Comparison of ENCODE assay signal across 10 mouse cellular contexts in the genomic region with DNA sequence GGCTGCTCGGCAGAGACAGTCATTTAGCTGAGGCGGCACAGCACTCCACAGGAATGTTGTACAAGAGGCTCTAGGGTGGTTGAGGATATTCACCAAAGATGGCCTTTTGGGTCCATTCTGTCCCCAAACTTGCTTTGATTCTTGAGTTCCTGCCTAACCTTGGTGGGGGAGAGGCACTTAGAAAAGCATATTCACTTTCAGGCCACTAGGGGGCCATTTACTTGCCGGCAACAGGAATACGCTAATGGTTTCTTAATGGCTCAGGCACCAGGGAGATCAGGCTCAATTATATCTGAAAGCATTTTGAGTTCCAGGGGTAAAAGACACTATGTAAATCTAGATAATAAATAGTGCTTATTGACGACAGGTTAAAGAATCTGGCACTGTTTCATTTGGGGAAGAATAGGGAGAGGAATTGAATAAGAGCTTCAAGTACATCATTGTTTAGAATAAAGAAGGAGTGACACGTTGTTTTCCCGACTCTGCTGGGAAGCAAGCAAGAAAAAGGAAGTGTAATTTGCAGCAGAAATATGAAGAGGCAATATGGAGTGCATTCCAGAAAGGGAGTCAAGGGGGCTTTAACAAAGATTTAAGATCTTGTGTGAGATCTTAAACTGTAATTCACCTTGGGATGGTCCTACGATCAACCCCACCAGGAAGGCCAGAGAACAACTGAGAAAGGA. TPM values are rescaled to one million over a fixed set of nuclear protein-coding genes. Genes with fewer than 3 reads are reported as not detected.
DNase-seq lines count a peak whose midpoint lies in the region; ATAC-seq and TF ChIP-seq lines count a peak whose summit lies in the region.
"Had no signal": no experiment of that assay in that cellular context is flagged by ENCODE, and none has a peak within 500 bp of the region (broad histone marks: within the 10 kb centered on the region; RNA-seq: fewer than 3 reads in every experiment).

No protein-coding gene starts in this region.

- intact Hi-C loops in left cerebral cortex, postnatal 4 days (cut with DNase I) = loop anchor here (10.0 kb wide), 1 partner anchor 141 kb away; no protein-coding TSS in a partner anchor

- peak; percentile 87 for TF ChIP-seq CTCF in liver, embryonic 14.5 days (IDR thresholded peaks at IDR 0.05; ENCODE audit: low read depth)
- peak; percentile 83; the same call in 1 of the 2 replicates for TF ChIP-seq CTCF in brain, embryonic 14.5 days (IDR thresholded peaks at IDR 0.05; ENCODE audit: borderline replicate concordance, extremely low read depth, insufficient read depth, insufficient read length)

- no peak for TF ChIP-seq POLR2A in brain, embryonic 14.5 days (IDR thresholded peaks at IDR 0.05; ENCODE audit: borderline replicate concordance, extremely low read depth, insufficient read depth, insufficient read length, poor library complexity, severe bottlenecking)

- no peak overlapping the region for H3K4me2 ChIP-seq in forebrain, embryonic 15.5 days (replicated peaks)
- no peak overlapping the region for H3K4me2 ChIP-seq in liver, embryonic 14.5 days (ENCODE audit: low read depth)
- H3K4me2 ChIP-seq in liver, embryonic 11.5 days = no peak overlapping the region

- DNase-seq in forebrain, embryonic 10.5 days (ENCODE audit: extremely low spot score, low spot score) = no peak
- DNase-seq in liver, embryonic 14.5 days (ENCODE audit: low read depth in 3 of 3, low spot score in 3 of 3) = peak in 2 of 3 experiments; percentile 42 to 55
- DNase-seq in liver, embryonic 11.5 days (ENCODE audit: low spot score) = no peak
- peak; percentile 83 for DNase-seq in brain, embryonic 14.5 days (ENCODE audit: low read depth)
- peak; percentile 39 for DNase-seq in hindlimb bud, embryonic 11.5 days (ENCODE audit: extremely low spot score, low read depth, low spot score)
- peak; percentile 80 for DNase-seq in retina, postnatal 1 day
- DNase-seq in left cerebral cortex, postnatal 4 days = no peak

- peak overlapping the region; percentile 29; the same call in 1 of the 2 replicates for H3K27ac ChIP-seq in forebrain, embryonic 15.5 days (replicated peaks)
- H3K27ac ChIP-seq in forebrain, embryonic 10.5 days = no peak overlapping the region
- no peak overlapping the region for H3K27ac ChIP-seq in liver, embryonic 14.5 days
- no peak overlapping the region for H3K27ac ChIP-seq in liver, embryonic 11.5 days (ENCODE audit: low read depth, low read length)

- no peaks in the 10 kb centered on the region for H3K9me3 ChIP-seq in forebrain, embryonic 15.5 days
- H3K9me3 ChIP-seq in forebrain, embryonic 10.5 days = no peaks in the 10 kb centered on the region
- no peaks in the 10 kb centered on the region for H3K9me3 ChIP-seq in liver, embryonic 14.5 days (ENCODE audit: control insufficient read depth, low read length)
- no peaks in the 10 kb centered on the region for H3K9me3 ChIP-seq in liver, embryonic 11.5 days (ENCODE audit: control insufficient read depth, low read length)

- 23% methylated on average over 8 of the region's 8 CpGs for WGBS in forebrain, embryonic 15.5 days
- 32% methylated on average over 8 of the region's 8 CpGs for WGBS in forebrain, embryonic 10.5 days
- 27% methylated on average over 8 of the region's 8 CpGs for WGBS in liver, embryonic 14.5 days (ENCODE audit: insufficient replicate concordance)
- 27% methylated on average over 8 of the region's 8 CpGs for WGBS in liver, embryonic 11.5 days

- no peaks in the 10 kb centered on the region for H3K36me3 ChIP-seq in forebrain, embryonic 15.5 days
- no peaks in the 10 kb centered on the region for H3K36me3 ChIP-seq in forebrain, embryonic 10.5 days (replicated peaks)
- no peaks in the 10 kb centered on the region for H3K36me3 ChIP-seq in liver, embryonic 14.5 days (replicated peaks; ENCODE audit: control insufficient read depth, insufficient read depth, low read depth)
- H3K36me3 ChIP-seq in liver, embryonic 11.5 days (ENCODE audit: control insufficient read depth, insufficient read depth, low read length) = no peaks in the 10 kb centered on the region

- H3K4me3 ChIP-seq in forebrain, embryonic 15.5 days = no peak overlapping the region
- H3K4me3 ChIP-seq in forebrain, embryonic 10.5 days = no peak overlapping the region
- no peak overlapping the region for H3K4me3 ChIP-seq in liver, embryonic 14.5 days (ENCODE audit: insufficient read depth in 1 of 2, low read depth in 2 of 2, low read length in 2 of 2)
- H3K4me3 ChIP-seq in liver, embryonic 11.5 days (ENCODE audit: low read depth, low read length) = no peak overlapping the region

- no peak overlapping the region for H3K9ac ChIP-seq in forebrain, embryonic 15.5 days (replicated peaks)
- no peak overlapping the region for H3K9ac ChIP-seq in liver, embryonic 14.5 days (replicated peaks)
- H3K9ac ChIP-seq in liver, embryonic 11.5 days (ENCODE audit: low read depth, low read length) = no peak overlapping the region

- ATAC-seq in forebrain, embryonic 15.5 days (replicated peaks) = no peak
- ATAC-seq in liver, embryonic 14.5 days (ENCODE audit: insufficient read depth) = no peak
- ATAC-seq in liver, embryonic 11.5 days (replicated peaks; ENCODE audit: low FRiP score) = no peak

- no peak for TF ChIP-seq EP300 in liver, embryonic 14.5 days (IDR thresholded peaks at IDR 0.05; ENCODE audit: low read depth)

- H3K27me3 ChIP-seq in forebrain, embryonic 15.5 days = no peaks in the 10 kb centered on the region
- peaks cover 52% of the 10 kb centered on the region for H3K27me3 ChIP-seq in forebrain, embryonic 10.5 days (ENCODE audit: poor library complexity, severe bottlenecking)
- peaks cover 8% of the 10 kb centered on the region for H3K27me3 ChIP-seq in liver, embryonic 14.5 days (ENCODE audit: control insufficient read depth, insufficient read depth, low read length)
- H3K27me3 ChIP-seq in liver, embryonic 11.5 days (replicated peaks; ENCODE audit: control insufficient read depth, insufficient read depth, low read length) = no peaks in the 10 kb centered on the region; the same call in none of the 2 replicates

- peaks cover 34% of the 10 kb centered on the region for H3K4me1 ChIP-seq in forebrain, embryonic 15.5 days
- H3K4me1 ChIP-seq in forebrain, embryonic 10.5 days = peaks cover 37% of the 10 kb centered on the region
- peaks cover 12 to 21% of the 10 kb centered on the region in 2 experiments for H3K4me1 ChIP-seq in liver, embryonic 14.5 days (replicated peaks; ENCODE audit: control insufficient read depth in 2 of 2, insufficient read depth in 2 of 2, low read length in 1 of 2)
- H3K4me1 ChIP-seq in liver, embryonic 11.5 days (replicated peaks; ENCODE audit: control insufficient read depth, insufficient read depth, low read length) = peaks cover 21% of the 10 kb centered on the region

RNA-seq across cellular contexts. Expression of a gene that starts 2.2 kb away (rescaled TPM):
- polyA plus RNA-seq in forebrain, embryonic 15.5 days (2015; fragmentation: Nextera tagmentation; extraction: Ambion mirVana) = 25.3 and 27.2 TPM in 2 replicates
- 19.8 and 21.7 TPM in 2 replicates for polyA plus RNA-seq in forebrain, embryonic 10.5 days (2016; fragmentation: Nextera tagmentation; extraction: Ambion mirVana)
- 4.1 and 5.0 TPM in 2 replicates for polyA plus RNA-seq in liver, embryonic 14.5 days (2012; rRNA removed)
- polyA plus RNA-seq in liver, embryonic 14.5 days (2014; fragmentation: Nextera tagmentation; extraction: Ambion mirVana) = 18.3 and 22.8 TPM in 2 replicates
- 32.3 and 33.0 TPM in 2 replicates for polyA plus RNA-seq in liver, embryonic 11.5 days (2014; fragmentation: Nextera tagmentation; extraction: Ambion mirVana)
- 11.1 and 11.7 TPM in 2 replicates for polyA plus RNA-seq in brain, embryonic 14.5 days (2012; rRNA removed)
- 10 to 100 TPM; 17.8 to 19.7 TPM for total RNA-seq in left cerebral cortex, postnatal 4 days (2021)

RNA-seq across cellular contexts. Expression of a gene that starts 15.2 kb away (rescaled TPM):
- 0.63 and 0.69 TPM in 2 replicates for polyA plus RNA-seq in forebrain, embryonic 15.5 days (2015; fragmentation: Nextera tagmentation; extraction: Ambion mirVana)
- 0.38 and 0.46 TPM in 2 replicates for polyA plus RNA-seq in forebrain, embryonic 10.5 days (2016; fragmentation: Nextera tagmentation; extraction: Ambion mirVana)
- polyA plus RNA-seq in liver, embryonic 14.5 days (2012; rRNA removed) = 2.6 and 3.1 TPM in 2 replicates
- 1.5 and 1.7 TPM in 2 replicates for polyA plus RNA-seq in liver, embryonic 14.5 days (2014; fragmentation: Nextera tagmentation; extraction: Ambion mirVana)
- polyA plus RNA-seq in liver, embryonic 11.5 days (2014; fragmentation: Nextera tagmentation; extraction: Ambion mirVana) = 2.9 and 3.5 TPM in 2 replicates
- polyA plus RNA-seq in brain, embryonic 14.5 days (2012; rRNA removed) = 0.95 and 1.1 TPM in 2 replicates
- total RNA-seq in left cerebral cortex, postnatal 4 days (2021) = 1 to 10 TPM; 1.8 to 2.1 TPM

RNA-seq across cellular contexts. Expression of a gene that starts 19.1 kb away (rescaled TPM):
- polyA plus RNA-seq in forebrain, embryonic 15.5 days (2015; fragmentation: Nextera tagmentation; extraction: Ambion mirVana) = 1.3 and 1.6 TPM in 2 replicates
- 0.53 and 0.64 TPM in 2 replicates for polyA plus RNA-seq in forebrain, embryonic 10.5 days (2016; fragmentation: Nextera tagmentation; extraction: Ambion mirVana)
- polyA plus RNA-seq in liver, embryonic 14.5 days (2012; rRNA removed) = 0.28 and 0.39 TPM in 2 replicates
- polyA plus RNA-seq in liver, embryonic 14.5 days (2014; fragmentation: Nextera tagmentation; extraction: Ambion mirVana) = 0.04 and 0.16 TPM in 2 replicates
- polyA plus RNA-seq in liver, embryonic 11.5 days (2014; fragmentation: Nextera tagmentation; extraction: Ambion mirVana) = 0.14 and 0.19 TPM in 2 replicates
- polyA plus RNA-seq in brain, embryonic 14.5 days (2012; rRNA removed) = 2.3 TPM in 2 replicates
- 1 to 10 TPM; 1.8 to 2.1 TPM for total RNA-seq in left cerebral cortex, postnatal 4 days (2021)

RNA-seq across cellular contexts. Expression of a gene that starts 29.2 kb away (rescaled TPM):
- polyA plus RNA-seq in forebrain, embryonic 15.5 days (2015; fragmentation: Nextera tagmentation; extraction: Ambion mirVana) = not detected in 2 replicates
- not detected in 2 replicates for polyA plus RNA-seq in forebrain, embryonic 10.5 days (2016; fragmentation: Nextera tagmentation; extraction: Ambion mirVana)
- polyA plus RNA-seq in liver, embryonic 14.5 days (2012; rRNA removed) = not detected in 2 replicates
- polyA plus RNA-seq in liver, embryonic 14.5 days (2014; fragmentation: Nextera tagmentation; extraction: Ambion mirVana) = not detected in 2 replicates
- polyA plus RNA-seq in liver, embryonic 11.5 days (2014; fragmentation: Nextera tagmentation; extraction: Ambion mirVana) = not detected in 2 replicates
- polyA plus RNA-seq in brain, embryonic 14.5 days (2012; rRNA removed) = 0.16 TPM in 1 of 2 replicates, not detected in the other
- not detected for total RNA-seq in left cerebral cortex, postnatal 4 days (2021)
- total RNA-seq: heart, postnatal 36 days had no signal
- polyA plus RNA-seq: neural tube, embryonic 14.5 days had no signal

RNA-seq across cellular contexts. Expression of a gene that starts 36.1 kb away (rescaled TPM):
- polyA plus RNA-seq in forebrain, embryonic 15.5 days (2015; fragmentation: Nextera tagmentation; extraction: Ambion mirVana) = 24.2 and 25.8 TPM in 2 replicates
- polyA plus RNA-seq in forebrain, embryonic 10.5 days (2016; fragmentation: Nextera tagmentation; extraction: Ambion mirVana) = 1.0 and 1.2 TPM in 2 replicates
- polyA plus RNA-seq in liver, embryonic 14.5 days (2012; rRNA removed) = 0.21 and 0.40 TPM in 2 replicates
- 0.25 and 0.27 TPM in 2 replicates for polyA plus RNA-seq in liver, embryonic 14.5 days (2014; fragmentation: Nextera tagmentation; extraction: Ambion mirVana)
- polyA plus RNA-seq in liver, embryonic 11.5 days (2014; fragmentation: Nextera tagmentation; extraction: Ambion mirVana) = 0.32 and 0.60 TPM in 2 replicates
- polyA plus RNA-seq in brain, embryonic 14.5 days (2012; rRNA removed) = 75.9 and 108 TPM in 2 replicates
- total RNA-seq in left cerebral cortex, postnatal 4 days (2021) = 100 to 1,000 TPM; 109 to 128 TPM

Comparison
In these comparisons a context has a peak if more than half of its experiments do, and no peak if none do; other contexts are left out.
1. DNase-seq: peak in liver, embryonic 14.5 days (2 of 3), brain, embryonic 14.5 days (single experiment), hindlimb bud, embryonic 11.5 days (single experiment) and retina, postnatal 1 day (single experiment); none in forebrain, embryonic 10.5 days (single experiment), liver, embryonic 11.5 days (single experiment) and left cerebral cortex, postnatal 4 days (single experiment).